Mouse (Mus musculus): Measurements from ENCODE around the gene March10.

The March10 gene

DNA sequence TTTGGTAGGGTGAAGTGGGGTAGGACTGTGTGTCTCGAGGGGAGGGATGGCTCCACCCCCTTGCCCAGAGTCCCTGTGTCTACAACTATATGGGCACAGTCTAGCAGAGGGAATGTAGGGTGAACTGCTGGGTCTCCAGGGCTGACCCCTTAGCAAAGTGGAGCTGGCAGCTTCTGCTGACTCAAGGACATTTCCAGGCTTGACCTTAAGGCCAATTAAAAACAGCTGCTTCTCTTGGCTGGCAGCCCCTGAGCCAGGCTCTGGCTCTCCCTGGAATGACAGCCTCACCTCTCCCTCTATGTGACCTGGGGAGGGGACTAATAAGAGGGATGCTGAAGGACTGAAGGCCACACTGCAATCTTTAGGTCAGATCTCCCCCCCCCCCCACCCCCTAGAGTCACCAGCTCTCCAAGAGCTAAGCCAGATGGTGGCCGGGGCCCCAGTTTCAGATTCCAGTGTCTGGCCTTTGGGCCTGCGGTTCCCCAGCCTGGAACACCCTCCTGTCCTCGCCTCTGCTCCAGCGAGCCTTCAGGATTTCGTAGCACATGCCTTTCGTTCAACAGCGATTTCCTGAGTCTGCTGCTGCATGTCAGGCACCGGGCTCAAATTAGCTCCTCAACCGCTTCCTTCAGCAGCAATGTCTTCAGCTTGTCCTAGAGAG, 143.4 kb downstream of the March10 start:
- no peak for DNase-seq (ENCODE audit: low spot score)

DNA sequence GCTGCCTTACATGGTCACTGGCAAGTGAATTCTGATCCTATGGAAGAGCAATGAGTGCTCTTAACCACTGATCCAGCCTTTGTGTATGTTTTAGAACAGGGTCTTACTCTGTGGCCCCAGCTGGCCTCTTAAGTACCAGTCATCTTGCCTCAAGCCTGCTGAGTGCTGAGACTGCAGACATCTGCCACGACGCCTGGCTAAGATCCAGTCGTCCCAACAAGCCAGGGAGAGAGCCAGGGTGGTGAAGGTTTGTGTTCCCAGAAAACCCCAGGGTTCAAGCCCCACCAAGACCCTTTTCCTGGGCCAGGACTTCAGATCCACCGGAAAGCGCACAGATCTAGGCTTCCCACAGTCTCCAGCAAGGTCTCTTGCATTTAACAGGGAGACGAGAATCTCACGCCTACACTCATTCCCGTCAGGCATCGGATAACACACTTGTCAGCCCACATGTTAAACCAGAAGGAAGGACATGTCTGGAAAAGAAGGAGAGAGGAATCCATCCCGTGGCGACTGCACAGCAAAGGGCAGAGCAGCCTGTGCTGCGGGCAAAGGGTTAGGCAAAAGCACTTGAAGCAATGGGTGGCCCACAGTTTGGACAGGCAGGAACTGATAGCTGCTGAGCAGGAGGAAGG, 144.1 kb downstream of the March10 start:
- DNase-seq (ENCODE audit: low spot score): no peak

DNA sequence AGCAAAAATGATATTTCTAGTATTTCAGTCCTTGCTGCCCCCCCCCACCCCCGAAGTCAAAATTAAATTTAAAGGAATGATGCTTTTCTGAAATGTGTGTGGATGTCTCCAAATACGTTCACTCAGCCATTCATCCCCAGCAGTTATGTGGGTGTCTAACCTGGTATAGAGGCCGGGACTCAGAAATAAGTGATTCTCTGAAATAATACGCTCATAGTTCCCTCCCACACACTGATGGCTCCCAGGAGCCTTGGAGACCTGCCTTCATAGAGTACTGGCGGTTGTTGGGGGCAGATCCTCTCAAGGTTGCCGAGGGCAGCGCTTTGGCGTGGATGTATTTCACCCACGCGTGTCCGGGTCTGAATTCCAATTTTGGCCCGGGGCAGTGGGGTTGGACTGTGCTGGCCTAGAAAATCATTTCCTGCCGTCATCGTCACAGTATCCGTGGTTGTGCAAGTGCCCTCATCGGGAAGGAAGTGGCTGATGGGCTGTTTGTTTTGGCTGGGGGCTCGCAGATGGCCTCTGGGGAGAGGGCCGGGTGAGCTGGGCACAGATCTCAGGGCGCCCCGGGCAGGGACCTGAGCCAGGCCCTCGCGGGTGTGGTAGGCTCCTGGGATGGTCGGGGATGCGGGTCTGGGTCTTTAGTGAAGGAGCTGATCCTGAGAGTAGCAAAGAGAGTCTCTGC, 145.1 kb downstream of the March10 start:
- DNase-seq (ENCODE audit: low spot score): no peak
